Mouse (Mus musculus): ENCODE measurements around the gene 6430548M08Rik.

- no peak for TF ChIP-seq CTCF (conservative IDR thresholded peaks at IDR 0.05; ENCODE audit: insufficient read depth, insufficient read length, low read depth, low read length)
- TF ChIP-seq POLR2A (IDR thresholded peaks at IDR 0.05; ENCODE audit: low read depth, low read length) = no peak
These were observed 11.0 kb downstream of the 6430548M08Rik start for GRCm38 (mm10) chr8:120124836-120125389.
